Mouse (Mus musculus) right cerebral cortex, postnatal 4 days (tissue): Measurements from ENCODE around the gene Sell.

Source experiments
- DNase-seq: peaks from one replicate; pipeline ENCODE4 v3.0.0-alpha.2; 2022

The Sell gene

DNA sequence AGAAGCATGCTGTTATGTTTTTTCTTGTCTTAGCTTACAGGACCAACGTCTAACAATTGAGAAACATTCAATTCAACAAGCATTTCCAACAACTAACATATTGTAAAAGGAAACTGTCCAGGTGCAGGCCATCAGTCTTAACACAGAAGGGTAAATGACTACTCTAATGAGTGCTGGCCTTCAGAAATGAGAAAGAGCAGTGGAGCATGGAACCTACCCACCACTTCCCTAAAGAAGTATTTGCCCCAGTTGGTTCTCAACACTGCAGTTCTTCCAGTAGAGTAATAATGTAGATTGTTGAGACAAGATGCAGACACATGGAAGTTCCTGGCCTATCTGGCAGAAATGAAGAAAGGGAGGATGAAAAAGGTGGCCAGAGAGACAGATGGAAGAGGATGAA is 14.7 kb downstream of the Sell start:
- DNase-seq: no peak

DNA sequence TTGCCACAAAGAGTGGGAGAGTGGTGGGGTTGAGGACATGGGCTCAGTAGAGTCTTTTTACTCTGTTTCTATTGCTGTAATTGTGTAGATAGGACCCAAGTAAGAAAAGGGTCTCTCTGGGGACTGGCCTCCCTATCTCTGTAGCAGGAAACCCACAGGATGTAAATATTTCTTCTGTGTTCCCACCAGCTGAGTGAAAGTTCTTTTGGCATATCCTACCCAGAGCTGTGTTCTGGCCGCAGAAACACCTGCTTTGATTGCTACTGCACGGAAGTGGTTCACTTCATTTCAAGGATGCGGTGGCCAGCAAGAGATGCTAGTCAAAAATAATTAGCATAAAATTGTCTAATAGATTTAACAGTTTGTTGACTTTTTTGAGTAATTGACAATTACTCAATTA is 15.2 kb downstream of the Sell start:
- no peak for DNase-seq

DNA sequence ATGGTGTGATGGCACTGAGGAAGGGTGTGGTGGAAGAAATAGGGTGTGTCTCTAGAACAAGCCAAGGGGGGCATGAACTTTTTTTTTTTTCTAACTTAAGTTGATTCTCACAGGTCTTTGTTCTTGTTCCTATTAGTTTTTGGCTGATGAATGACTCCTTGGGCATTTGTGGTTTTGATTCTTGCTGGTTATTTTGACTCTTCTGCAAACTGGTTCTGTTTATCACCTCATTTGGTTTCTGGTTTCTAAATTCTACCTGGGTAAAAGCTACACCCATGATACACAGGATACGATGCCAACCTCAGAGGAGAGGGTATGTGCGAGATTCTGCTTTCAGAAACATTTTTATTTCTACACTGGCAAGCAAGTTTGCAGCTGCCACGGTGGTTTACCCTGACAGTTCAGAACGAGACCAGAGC is 16.6 kb downstream of the Sell start:
- no peak for DNase-seq

DNA sequence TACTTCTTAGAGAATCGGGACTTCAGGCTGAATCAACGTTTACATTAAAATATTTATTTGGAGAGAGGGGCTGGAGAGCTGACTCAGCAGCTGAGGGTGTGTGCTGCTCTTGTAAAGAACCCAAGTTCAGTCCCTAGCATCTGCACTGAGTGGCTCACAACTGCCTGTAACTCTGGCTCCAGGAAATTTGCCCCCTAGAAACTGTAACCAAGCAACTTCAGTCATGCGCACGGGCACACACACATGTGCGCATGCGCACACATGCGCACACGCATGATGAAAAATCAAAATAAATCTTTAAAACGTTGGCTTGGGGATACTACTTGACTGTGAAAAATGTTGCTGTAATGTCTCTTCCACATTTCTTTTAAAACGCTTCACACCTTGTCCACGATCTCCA is 17.3 kb downstream of the Sell start:
- DNase-seq: no peak

DNA sequence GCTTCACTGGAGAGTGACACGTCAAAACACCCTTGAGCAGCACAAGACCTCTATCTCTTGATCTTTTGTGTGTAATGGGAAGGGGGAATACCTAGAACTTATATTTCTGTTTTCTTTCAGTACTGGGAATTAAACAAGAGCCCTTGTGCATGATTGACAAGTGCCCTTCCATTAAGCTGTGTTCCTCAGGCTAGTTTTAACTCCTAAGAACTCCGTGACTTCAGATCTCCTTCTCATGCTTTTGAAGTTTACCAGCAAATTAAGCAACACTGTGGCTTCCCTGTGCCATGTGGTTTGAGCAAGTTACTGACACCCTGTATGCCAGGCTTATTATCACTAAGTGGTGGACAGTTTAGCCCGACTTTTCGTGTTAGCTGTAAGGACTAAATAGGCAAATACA is 21.3 kb downstream of the Sell start:
- DNase-seq: no peak

DNA sequence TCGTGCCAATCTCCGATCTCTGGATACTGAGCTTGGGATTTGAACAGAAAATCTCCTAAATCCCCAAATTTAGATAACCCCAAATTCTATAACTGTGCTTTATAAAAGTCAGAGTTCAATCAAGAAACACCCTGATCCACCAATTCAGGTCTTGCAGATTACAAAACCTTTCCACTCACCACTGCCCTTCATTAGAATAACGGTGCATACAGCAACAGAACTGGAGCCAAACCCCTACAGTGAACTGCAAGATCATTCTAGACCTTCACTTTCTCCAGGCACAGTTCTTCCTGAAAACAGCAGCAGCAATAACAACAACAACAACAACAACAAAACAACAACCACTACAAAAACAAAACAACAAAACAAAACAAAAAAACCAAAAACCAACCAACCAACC is 25.0 kb downstream of the Sell start:
- no peak for DNase-seq

DNA sequence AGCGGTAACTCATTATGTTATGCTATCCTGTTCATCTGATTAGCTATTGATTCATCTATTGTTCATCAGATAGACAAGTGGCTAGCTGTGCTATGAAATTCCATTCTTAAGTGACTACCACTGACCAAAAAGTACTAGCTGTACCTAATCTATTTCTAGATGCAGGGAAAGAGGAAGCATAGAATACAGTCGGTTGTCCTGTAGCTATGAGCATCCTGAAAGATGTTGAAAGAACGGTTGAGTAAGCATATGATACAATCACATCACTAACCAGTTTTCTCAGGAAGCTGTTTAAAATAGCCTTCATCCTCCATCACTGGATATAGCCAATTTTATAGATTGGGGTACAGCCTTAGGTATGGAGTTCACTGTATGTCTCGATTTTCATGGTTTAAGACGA is 26.1 kb downstream of the Sell start:
- no peak for DNase-seq

DNA sequence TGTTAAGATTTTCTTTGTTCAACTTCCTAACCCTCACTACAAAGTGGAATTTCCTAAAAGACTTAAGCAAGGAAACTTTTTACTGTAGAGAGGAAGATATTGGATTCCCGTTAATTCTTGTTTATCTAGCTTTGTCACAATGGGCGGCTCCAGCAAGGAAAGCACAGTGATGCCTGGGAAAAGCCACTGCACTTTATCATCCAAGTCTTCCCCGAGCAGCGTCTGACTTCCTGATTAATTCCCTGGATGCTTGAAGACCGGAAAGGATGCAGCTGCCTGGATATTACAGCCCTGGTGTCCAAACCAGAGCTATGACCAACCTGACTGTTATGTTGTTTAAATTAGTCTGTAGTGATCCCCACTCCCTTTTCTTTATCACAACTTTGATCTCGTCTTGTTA is 35.0 kb downstream of the Sell start:
- DNase-seq: no peak

DNA sequence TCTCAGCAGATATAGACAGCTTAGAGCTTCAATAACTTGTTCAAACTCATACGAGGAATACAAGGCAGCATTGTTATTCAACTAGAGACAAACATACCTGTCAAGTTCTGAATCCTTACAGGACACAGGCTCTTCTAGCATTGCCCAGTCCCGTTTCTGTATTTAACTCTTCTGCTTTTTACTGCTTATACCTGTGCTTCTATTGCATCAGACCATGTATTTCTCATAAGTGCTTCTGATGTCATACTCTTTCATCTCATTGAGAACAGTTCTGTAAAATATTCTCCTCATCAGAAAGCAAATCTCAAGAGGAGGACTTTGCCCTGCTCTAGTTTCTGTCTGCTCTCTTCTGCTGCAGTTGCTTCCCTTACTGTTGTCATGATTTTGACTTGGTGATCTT is 36.1 kb downstream of the Sell start:
- no peak for DNase-seq

DNA sequence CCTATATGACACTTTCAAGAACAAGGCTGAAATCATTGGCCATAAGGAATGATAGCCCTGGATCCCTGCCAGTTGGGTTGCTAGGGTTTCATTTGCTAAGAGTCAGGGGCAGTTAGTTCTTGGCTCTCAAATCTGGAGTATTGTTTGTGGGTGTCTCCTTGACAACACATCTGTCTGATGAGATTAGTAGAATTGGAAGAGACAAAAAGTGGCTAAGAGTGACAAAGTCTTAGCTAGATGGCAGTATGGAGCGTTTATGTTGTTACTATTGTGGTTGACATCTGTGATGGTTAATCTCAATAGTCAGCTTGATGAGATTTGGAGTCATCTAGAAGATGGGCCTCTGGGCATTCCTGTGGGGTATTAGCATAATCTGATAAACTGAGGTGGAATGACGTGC is 36.6 kb downstream of the Sell start:
- DNase-seq: no peak

DNA sequence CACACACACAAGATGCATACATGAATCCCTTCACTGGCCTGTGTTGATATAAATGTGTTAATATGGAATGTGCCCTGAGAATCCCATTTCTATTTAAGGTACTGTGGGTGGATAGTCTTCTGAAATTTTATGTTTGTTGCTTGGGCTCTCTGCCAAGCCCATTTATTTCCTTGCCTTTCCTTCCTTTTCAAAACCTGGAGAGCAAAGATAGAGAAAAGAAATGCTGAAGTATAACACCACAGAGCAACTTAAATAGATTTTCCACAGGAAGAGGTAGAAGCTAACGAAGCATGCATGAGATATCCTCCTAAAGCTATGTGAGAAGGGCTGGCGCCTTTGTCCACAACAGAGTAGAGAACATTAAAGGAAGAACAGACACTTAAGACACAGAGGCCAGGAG is 48.0 kb downstream of the Sell start:
- DNase-seq: no peak

DNA sequence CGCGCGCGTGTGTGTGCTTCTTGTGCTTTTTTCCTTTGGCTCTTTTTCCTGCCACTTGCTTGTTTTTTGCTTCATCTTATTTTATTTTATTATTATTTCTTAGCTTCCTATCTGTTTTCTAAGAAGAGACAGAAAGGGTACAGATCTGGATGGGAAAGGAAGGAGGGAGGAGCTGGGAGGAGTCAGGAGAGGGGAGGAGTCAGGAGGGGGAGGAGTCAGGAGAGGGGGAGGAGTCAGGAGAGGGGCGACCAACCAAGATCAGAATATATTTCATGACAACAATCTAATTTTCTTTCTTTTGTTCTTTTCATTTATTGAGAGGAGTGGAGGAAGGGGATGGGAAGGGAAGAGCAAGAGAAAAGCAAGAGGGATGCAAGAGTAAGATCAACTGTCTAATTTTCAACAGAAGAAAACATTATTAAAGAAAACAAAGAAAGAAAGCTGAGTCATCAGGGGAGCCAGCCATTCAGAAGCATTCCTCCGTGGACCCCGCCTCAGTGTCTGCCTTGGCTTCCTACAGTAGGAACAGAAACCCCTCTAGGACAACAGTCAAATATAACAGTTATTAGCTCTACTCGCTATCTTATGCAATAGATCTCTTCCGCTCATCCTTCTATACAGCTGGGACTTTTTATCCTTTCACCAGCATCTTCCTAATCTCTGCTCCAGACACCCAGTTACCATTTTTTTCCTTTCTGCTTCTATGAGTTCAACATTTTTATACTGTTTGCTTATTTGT is 49.0 kb downstream of the Sell start:
- DNase-seq: no peak

DNA sequence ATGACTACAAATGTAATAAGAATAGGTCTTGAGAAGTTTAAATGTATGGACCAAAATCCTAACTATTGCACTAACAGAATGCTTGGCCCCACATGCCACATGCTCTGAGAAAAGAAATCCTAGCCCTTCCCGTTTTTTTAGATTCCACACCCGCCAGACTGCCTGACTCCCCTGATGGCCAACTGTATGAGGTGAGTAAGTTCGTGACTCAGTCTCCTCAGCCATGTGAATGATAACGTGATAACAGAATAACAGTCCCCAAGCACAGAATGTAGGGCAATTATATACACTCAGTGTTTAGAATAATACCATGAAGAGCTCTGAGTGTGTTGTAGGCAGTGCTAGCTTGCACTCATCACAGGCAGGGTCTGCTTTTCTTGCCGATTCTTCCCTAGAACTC is 52.5 kb downstream of the Sell start:
- DNase-seq: no peak

DNA sequence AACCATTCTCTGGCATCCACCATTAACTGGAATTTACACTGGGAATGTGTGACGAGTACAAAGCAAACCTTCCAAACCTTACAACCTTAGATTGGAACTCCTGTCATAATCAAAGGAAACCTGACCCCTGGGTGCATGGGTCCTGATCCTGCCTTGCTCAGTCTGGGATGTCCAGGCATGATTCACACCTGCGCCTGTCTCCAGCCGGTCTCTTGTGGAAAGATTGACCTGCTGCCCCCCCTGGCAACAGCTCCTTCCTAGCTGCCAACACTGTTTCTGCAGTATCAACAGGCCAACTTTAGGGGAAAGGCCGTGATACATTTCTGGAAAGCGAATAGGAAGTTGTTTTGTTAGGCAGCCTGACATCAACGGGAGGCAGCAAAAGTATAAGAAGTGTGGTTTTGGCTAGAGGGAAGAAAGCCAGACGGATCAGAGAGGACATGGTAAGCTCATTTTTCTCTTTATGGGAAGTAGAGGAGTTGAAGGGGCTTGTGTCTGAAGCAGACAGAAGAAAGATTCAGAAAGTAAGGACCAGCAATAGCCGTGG is 53.2 kb downstream of the Sell start, which contains the start of gene Selp:
Gene Selp (plus strand): TSS at position 318 of the 547 bp plus-strand sequence.
- no peak for DNase-seq

DNA sequence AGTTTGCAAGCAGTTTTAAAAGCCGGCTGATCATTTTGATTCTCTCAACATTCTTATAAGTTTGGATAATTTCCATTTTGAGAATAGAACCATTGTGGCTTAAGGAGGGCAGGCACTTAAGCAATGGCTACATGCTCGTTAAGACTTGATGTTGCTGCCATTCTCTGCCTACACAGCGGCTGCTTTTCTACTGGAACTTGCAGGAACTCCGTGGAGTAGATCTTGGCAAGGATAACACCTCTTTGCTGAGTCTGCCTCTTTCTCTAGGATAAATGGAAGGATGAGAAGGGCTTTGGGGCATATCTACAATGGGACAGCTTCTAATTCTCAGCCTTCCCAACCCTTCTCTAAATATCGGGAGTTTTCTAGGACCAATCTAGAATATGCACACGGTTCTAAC is 53.9 kb downstream of the Sell start:
- DNase-seq: no peak

DNA sequence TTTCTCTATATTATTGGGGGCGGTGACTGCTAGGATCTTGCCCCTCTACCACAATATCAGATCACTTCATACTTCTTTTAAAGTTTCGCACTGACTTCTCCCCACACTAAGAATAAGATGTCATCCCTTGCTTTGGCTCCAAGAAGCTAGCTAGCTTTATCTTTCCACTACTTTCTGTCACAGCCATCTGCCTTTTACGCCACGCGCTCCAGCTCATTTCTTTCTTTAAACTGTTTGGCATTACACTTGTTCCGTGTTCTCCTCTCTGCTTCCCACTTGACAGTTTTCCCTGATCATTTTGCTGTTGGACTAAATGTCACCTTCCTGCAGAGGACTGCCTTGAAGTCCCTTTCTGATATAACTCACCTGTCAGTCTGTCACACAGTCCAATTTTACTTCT is 56.1 kb downstream of the Sell start:
- no peak for DNase-seq

DNA sequence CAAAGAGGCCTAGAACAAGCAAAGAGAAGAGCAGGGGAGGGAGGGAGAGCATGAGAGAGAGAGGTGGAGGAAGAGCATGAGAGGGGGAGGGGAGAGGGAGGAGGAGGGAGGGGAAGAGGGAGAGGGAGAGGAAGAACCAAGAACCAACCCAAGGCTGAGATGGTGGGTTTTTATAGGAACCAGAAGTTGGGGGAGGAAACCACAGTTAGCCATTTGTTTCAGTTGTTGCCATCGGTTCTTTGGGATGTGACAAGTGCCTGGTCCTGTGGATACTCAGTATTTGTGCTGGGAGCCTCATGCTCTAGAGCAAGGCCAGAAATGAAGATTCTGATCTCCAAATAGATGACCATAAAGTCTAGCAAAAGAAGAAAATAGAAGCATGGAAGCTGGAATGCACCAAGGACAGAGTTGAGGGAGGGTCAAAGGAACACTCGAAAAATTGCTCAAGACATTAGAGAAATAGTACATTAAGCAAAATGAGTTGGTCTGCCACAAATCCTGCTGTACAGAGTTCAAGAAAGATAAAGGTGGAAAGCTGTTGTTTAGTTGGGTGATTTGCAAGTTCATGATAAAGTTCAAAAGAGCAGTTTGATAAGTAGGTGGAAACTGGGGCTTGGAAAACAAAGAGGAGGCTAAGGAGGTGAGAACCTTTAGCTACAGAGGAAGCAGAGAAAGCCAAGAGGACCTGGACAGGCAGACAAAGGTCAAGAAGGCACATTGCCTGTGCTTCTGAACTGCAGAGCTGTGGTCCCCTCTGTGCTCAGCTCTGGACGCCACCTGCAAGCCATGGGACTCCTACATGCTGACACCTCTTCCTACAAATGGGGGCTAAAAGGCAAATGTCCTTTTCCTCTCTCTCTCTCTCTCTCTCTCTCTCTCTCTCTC is 58.4 kb downstream of the Sell start:
- DNase-seq: no peak

DNA sequence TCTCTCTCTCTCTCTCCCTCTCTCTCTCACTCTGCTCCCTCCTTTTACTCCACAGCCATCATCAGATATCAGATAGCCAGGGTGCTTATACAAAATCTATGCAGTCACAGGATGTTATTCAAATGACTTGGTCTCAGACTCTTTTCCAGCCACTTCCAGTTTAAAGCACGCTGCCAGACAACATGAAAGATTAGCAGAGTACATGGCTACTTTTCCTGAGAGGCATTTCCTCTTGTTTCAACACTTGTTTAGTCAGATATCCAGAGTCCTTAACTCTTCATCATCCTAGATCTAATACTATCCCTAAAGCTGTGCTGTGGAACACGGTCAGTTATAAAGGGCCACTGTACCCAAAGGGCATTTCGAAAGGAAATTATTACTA is 59.0 kb downstream of the Sell start:
- DNase-seq: no peak

DNA sequence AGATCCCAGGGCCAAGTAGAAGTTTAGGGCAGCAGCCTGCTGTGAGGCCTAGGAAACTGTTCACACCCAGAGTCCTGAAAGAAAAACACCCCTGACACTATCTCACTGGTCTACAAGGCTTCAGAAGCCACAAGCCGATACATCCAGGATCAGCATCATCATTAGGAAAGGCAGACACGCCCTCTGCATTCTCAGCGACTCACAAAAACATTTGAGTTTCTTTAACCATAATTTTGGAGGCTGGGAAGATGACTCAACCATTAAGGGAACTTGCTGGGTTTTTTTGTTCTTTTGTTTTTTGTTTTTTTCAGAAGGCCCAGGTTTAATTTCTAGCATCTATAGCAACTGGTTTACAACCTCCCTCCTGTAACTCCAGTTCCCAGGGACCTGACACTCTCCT is 62.1 kb downstream of the Sell start:
- no peak for DNase-seq

DNA sequence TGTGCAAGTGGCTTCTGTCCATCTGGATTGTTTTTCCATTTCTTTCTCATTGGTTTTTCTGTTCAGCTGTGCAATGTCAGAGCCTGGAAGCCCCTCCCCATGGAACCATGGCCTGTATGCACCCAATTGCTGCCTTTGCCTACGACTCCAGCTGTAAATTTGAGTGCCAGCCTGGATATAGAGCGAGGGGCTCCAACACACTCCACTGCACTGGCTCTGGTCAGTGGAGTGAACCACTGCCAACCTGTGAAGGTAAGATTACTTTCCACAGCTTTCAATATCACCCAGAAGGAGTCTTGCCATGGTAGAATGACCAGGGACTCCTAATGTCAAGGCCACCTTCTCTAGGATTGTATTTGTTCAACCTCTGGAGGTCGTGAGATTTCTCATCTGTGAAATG is 68.2 kb downstream of the Sell start:
- DNase-seq: no peak

DNA sequence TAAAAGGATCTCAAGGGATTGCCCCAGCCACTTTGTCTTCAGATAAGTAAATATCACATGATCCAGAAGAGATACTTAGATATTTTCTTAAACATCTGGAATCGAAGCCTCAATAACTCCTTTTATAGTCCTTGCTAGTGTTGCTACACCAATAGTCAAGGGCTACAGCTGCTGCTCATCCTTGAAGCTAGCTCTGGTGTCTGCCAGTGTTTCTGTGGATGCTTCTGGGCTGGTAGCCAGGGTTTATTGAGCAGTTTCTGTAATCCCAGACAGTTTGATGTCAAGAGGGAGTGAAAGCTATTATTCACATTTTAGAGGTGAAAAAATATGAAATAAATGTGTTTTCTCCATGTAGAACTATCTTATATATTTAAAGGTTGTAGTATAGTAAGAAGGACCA is 70.8 kb downstream of the Sell start:
- DNase-seq: no peak
